Mouse (Mus musculus): ENCODE results near the gene Capg. TPM values are rescaled to one million over a fixed set of nuclear protein-coding genes. Genes with fewer than 3 reads are reported as not detected.

Gene Capg
- polyA plus RNA-seq, 1 experiment: 394 TPM

DNA sequence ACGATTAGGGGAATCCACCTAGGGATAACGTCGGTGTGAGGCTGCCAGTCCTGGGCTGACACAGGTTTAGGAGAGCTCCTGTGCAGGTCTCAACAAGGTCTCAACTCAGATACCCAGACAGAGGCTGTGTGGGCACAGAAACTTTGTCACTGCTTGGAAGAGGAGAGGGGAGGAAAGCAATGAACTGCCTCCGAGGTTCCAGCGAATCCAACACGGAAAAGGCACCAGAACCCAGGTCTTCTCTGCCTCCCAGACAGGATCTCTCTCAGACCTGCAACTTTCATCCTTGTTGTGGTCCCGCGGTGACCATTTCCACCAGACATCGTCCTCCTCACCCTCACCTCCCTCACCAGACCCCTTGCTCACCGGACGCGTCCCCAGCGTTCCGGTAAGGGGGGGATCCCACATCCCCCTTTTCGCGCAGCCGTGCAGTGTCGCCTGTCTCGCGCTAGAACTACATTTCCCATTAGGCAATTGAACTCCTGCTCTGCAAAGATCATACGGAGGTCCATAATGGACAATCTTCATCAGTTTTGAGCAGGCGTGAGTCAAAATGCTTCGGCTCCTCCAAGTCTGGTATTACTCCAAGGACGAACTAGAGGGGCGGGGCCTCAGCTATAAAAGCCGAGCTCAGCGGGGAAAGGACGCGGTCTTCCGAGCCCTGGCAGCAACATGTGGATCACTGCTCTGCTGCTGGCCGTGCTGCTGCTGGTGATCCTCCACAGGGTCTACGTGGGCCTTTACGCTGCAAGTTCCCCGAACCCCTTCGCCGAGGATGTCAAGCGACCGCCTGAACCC lies 54.0 kb downstream of the Capg start, which contains the start of the genes Elmod3 and Retsat:
TSS of gene Elmod3 (minus strand) at position 458 of the 798 bp plus-strand sequence.
TSS of gene Retsat (plus strand) at position 520 of the 798 bp plus-strand sequence.
- Histone ChIP-seq H3K36me3 (ENCODE audit: control insufficient read depth, insufficient read depth) (no peaks in the 10 kb centered on the region), H3K79me2 (ENCODE audit: control insufficient read depth, insufficient read depth) (no peaks in the 10 kb centered on the region), H3ac (ENCODE audit: control insufficient read depth, insufficient read length) (peak within 1 kb of the TSS; percentile 65), H3K4me2 (ENCODE audit: low read depth) (peak within 1 kb of the TSS; percentile 93), H3K27me3 (ENCODE audit: control insufficient read depth, insufficient read depth, insufficient read length) (no peaks in the 10 kb centered on the region), H3K4me3 (peak within 1 kb of the TSS; percentile 49)
- TF ChIP-seq POLR2A (IDR thresholded peaks at IDR 0.05; ENCODE audit: insufficient read length, low read depth) (peak; percentile 98), MYOG (IDR thresholded peaks at IDR 0.05; ENCODE audit: control insufficient read depth in 1 of 3, insufficient read depth in 1 of 3, insufficient read length in 2 of 3, low read depth in 2 of 3) (no peak), REST (IDR thresholded peaks at IDR 0.05; ENCODE audit: insufficient read depth, insufficient read length) (no peak), POLR2AphosphoS2 (IDR thresholded peaks at IDR 0.05; ENCODE audit: insufficient read length, low read depth) (peak; percentile 94)

DNA sequence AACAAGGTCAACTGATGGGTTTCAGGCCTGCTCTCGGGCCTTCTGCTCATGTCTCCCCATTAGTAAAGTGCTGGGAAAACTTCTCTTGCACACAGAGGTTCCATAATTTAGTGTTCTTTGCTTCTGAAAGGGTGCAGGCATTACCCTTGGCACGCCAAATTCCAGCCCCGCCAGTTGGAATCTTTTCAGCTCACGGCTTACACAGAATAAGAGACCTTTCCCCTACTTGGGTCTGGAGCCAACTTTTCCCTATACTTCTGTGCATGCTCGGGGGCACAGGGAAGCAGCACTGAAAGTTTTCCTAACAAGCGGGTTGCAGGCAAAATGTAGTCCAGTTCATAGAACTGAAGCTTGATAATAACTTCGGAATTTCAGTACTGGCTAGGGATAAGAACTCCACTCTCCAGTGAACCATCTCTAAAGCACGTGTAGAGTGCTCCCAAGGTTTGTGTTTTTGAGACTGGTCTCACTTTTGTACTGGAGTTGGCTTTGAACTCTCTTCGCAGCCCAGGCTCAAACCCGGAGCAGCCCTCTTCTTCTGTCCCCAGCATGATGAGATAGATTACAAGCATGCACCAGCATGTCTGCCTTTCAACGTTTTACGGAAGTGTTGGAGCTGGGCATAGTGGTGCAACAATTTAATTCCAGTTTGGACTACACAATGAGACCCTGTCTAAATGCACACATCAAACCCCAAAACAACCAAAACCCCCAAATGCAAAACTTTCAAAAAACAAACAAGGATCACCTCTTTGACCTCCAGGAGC lies 54.8 kb downstream of the Capg start:
- no peaks in the 10 kb centered on the region for H3K36me3 ChIP-seq (ENCODE audit: control insufficient read depth, insufficient read depth)
- TF ChIP-seq MYOD1 (IDR thresholded peaks at IDR 0.05; ENCODE audit: control insufficient read depth in 1 of 3, insufficient read length in 2 of 3, low read depth in 2 of 3): no peak
- TF ChIP-seq CEBPB (IDR thresholded peaks at IDR 0.05; ENCODE audit: insufficient read depth, poor library complexity, severe bottlenecking): no peak
- TF ChIP-seq TCF12 (IDR thresholded peaks at IDR 0.05; ENCODE audit: insufficient read depth, poor library complexity, severe bottlenecking): no peak
- no peak for TF ChIP-seq TCF3 (IDR thresholded peaks at IDR 0.05; ENCODE audit: insufficient read length, low read depth)
- no peak for TF ChIP-seq POLR2AphosphoS2 (IDR thresholded peaks at IDR 0.05; ENCODE audit: insufficient read length, low read depth)
- no peak for TF ChIP-seq SRF (IDR thresholded peaks at IDR 0.05; ENCODE audit: control insufficient read depth, insufficient read length, low read depth)
- no peak for TF ChIP-seq E2F4 (IDR thresholded peaks at IDR 0.05; ENCODE audit: insufficient read depth)
- no peak for TF ChIP-seq USF1 (IDR thresholded peaks at IDR 0.05; ENCODE audit: low read depth)
- TF ChIP-seq MAX (IDR thresholded peaks at IDR 0.05; ENCODE audit: low read depth): no peak
- no peak for TF ChIP-seq POLR2A (IDR thresholded peaks at IDR 0.05; ENCODE audit: insufficient read length, low read depth)
- no peak for TF ChIP-seq REST (IDR thresholded peaks at IDR 0.05; ENCODE audit: insufficient read depth, insufficient read length)
- TF ChIP-seq MYOG (IDR thresholded peaks at IDR 0.05; ENCODE audit: control insufficient read depth in 1 of 3, insufficient read depth in 1 of 3, insufficient read length in 2 of 3, low read depth in 2 of 3): no peak
- H3K4me3 ChIP-seq: peak overlapping the region; percentile 49
- peak overlapping the region; percentile 65 for H3ac ChIP-seq (ENCODE audit: control insufficient read depth, insufficient read length)
- no peaks in the 10 kb centered on the region for H3K79me2 ChIP-seq (ENCODE audit: control insufficient read depth, insufficient read depth)
- no peaks in the 10 kb centered on the region for H3K27me3 ChIP-seq (ENCODE audit: control insufficient read depth, insufficient read depth, insufficient read length)
- H3K4me2 ChIP-seq (ENCODE audit: low read depth): peak overlapping the region; percentile 88

DNA sequence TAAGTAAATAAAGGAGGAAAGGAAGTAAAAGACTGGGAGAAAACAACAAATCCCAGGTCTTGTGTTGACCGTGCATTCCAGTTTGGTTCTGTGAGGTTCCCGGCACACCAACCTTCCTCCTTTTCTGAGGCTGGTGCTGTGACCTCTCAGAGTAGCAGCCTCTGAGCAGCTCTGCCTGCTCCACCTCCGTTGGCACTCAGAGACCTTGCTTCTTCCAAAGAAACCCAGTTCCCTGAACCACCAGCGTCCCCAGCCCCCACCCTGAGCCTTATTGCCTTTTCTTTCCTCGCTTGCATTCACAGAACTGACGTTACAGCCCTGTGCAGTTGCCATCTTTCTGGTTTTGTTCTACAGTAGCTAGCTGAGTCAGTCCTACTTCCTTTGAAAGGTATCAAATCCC lies 56.0 kb downstream of the Capg start:
- Histone ChIP-seq H3K36me3 (ENCODE audit: control insufficient read depth, insufficient read depth) (no peaks in the 10 kb centered on the region), H3K27me3 (ENCODE audit: control insufficient read depth, insufficient read depth, insufficient read length) (no peaks in the 10 kb centered on the region), H3ac (ENCODE audit: control insufficient read depth, insufficient read length) (no peak overlapping the region), H3K4me2 (ENCODE audit: low read depth) (no peak overlapping the region), H3K79me2 (ENCODE audit: control insufficient read depth, insufficient read depth) (no peaks in the 10 kb centered on the region), H3K4me3 (no peak overlapping the region)
- TF ChIP-seq TCF3 (IDR thresholded peaks at IDR 0.05; ENCODE audit: insufficient read length, low read depth): no peak
- TF ChIP-seq POLR2AphosphoS2 (IDR thresholded peaks at IDR 0.05; ENCODE audit: insufficient read length, low read depth): no peak
- no peak for TF ChIP-seq CEBPB (IDR thresholded peaks at IDR 0.05; ENCODE audit: insufficient read depth, poor library complexity, severe bottlenecking)
- TF ChIP-seq POLR2A (IDR thresholded peaks at IDR 0.05; ENCODE audit: insufficient read length, low read depth): no peak
- TF ChIP-seq MYOD1 (IDR thresholded peaks at IDR 0.05; ENCODE audit: control insufficient read depth in 1 of 3, insufficient read length in 2 of 3, low read depth in 2 of 3): no peak
- no peak for TF ChIP-seq SRF (IDR thresholded peaks at IDR 0.05; ENCODE audit: control insufficient read depth, insufficient read length, low read depth)
- TF ChIP-seq USF1 (IDR thresholded peaks at IDR 0.05; ENCODE audit: low read depth): no peak
- no peak for TF ChIP-seq TCF12 (IDR thresholded peaks at IDR 0.05; ENCODE audit: insufficient read depth, poor library complexity, severe bottlenecking)
- TF ChIP-seq MAX (IDR thresholded peaks at IDR 0.05; ENCODE audit: low read depth): no peak
- no peak for TF ChIP-seq E2F4 (IDR thresholded peaks at IDR 0.05; ENCODE audit: insufficient read depth)
- TF ChIP-seq MYOG (IDR thresholded peaks at IDR 0.05; ENCODE audit: control insufficient read depth in 1 of 3, insufficient read depth in 1 of 3, insufficient read length in 2 of 3, low read depth in 2 of 3): no peak
- no peak for TF ChIP-seq REST (IDR thresholded peaks at IDR 0.05; ENCODE audit: insufficient read depth, insufficient read length)

DNA sequence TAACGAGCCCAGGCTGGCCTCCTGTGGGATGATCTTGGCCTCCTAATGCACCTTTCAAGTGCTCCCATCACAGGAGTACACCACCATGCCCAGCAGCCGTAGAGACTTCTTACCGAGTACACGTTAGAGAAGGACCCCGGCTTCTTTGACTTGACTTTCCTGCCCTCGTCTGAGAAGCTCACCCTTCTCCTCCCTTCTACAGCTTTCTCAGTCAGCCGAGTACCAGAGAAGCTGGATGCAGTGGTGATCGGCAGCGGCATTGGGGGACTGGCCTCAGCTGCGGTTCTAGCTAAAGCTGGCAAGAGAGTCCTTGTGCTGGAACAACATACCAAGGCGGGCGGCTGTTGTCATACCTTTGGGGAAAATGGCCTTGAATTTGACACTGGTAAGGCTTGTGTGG lies 56.6 kb downstream of the Capg start:
- TF ChIP-seq POLR2A (IDR thresholded peaks at IDR 0.05; ENCODE audit: insufficient read length, low read depth): no peak
- no peak for TF ChIP-seq USF1 (IDR thresholded peaks at IDR 0.05; ENCODE audit: low read depth)
- TF ChIP-seq MAX (IDR thresholded peaks at IDR 0.05; ENCODE audit: low read depth): no peak
- TF ChIP-seq TCF3 (IDR thresholded peaks at IDR 0.05; ENCODE audit: insufficient read length, low read depth): no peak
- no peak for TF ChIP-seq MYOG (IDR thresholded peaks at IDR 0.05; ENCODE audit: control insufficient read depth in 1 of 3, insufficient read depth in 1 of 3, insufficient read length in 2 of 3, low read depth in 2 of 3)
- TF ChIP-seq E2F4 (IDR thresholded peaks at IDR 0.05; ENCODE audit: insufficient read depth): no peak
- TF ChIP-seq REST (IDR thresholded peaks at IDR 0.05; ENCODE audit: insufficient read depth, insufficient read length): no peak
- no peak for TF ChIP-seq CEBPB (IDR thresholded peaks at IDR 0.05; ENCODE audit: insufficient read depth, poor library complexity, severe bottlenecking)
- no peak for TF ChIP-seq POLR2AphosphoS2 (IDR thresholded peaks at IDR 0.05; ENCODE audit: insufficient read length, low read depth)
- TF ChIP-seq TCF12 (IDR thresholded peaks at IDR 0.05; ENCODE audit: insufficient read depth, poor library complexity, severe bottlenecking): no peak
- no peak for TF ChIP-seq MYOD1 (IDR thresholded peaks at IDR 0.05; ENCODE audit: control insufficient read depth in 1 of 3, insufficient read length in 2 of 3, low read depth in 2 of 3)
- no peak for TF ChIP-seq SRF (IDR thresholded peaks at IDR 0.05; ENCODE audit: control insufficient read depth, insufficient read length, low read depth)
- Histone ChIP-seq H3ac (ENCODE audit: control insufficient read depth, insufficient read length) (no peak overlapping the region), H3K79me2 (ENCODE audit: control insufficient read depth, insufficient read depth) (no peaks in the 10 kb centered on the region), H3K4me2 (ENCODE audit: low read depth) (no peak overlapping the region), H3K4me3 (no peak overlapping the region), H3K27me3 (ENCODE audit: control insufficient read depth, insufficient read depth, insufficient read length) (no peaks in the 10 kb centered on the region), H3K36me3 (ENCODE audit: control insufficient read depth, insufficient read depth) (no peaks in the 10 kb centered on the region)

Measured in myocyte (in vitro differentiated cells).